ENCODE assay signal across 13 mouse cellular contexts in the genomic region with DNA sequence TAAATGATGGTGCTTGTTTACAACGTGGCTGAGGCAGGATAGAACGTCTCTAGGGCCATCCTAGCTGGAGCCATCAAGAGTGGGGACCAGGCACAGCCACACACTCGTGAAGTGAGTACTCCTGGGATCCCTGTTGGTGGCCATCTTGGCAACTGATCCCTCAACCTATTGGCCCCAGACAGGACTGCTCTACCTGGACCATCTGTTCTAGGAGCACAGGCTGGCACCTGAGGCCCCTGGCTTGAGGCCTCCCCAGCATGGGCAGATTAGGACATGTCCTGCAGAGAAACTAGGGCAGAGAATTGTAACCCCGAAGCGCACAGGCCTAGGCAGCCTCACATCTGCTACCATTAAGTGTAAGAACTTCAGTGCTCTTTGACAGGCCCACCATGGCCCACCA. TPM values are rescaled to one million over a fixed set of nuclear protein-coding genes. Genes with fewer than 3 reads are reported as not detected.
A peak's percentile ranks its signal among the peaks of the same experiment; 100 is the strongest.
DNase-seq lines count a peak whose midpoint lies in the region; ATAC-seq and TF ChIP-seq lines count a peak whose summit lies in the region.
"Had no signal": no experiment of that assay in that cellular context is flagged by ENCODE, and none has a peak within 500 bp of the region (broad histone marks: within the 10 kb centered on the region; RNA-seq: fewer than 3 reads in every experiment).

No protein-coding gene starts in this region.

- no peaks in the 10 kb centered on the region for H3K27me3 ChIP-seq in heart, adult 2 months (ENCODE audit: control insufficient read depth, insufficient read depth, low read length)
- H3K27me3 ChIP-seq in midbrain, embryonic 15.5 days (replicated peaks): no peaks in the 10 kb centered on the region
- H3K27me3 ChIP-seq in midbrain, embryonic 13.5 days: peaks cover 8% of the 10 kb centered on the region; the same call in 1 of the 2 replicates
- H3K27me3 ChIP-seq in neural tube, embryonic 14.5 days (ENCODE audit: control insufficient read depth, insufficient read depth, low read length): no peaks in the 10 kb centered on the region

- H3K4me2 ChIP-seq in midbrain, embryonic 15.5 days: no peak overlapping the region
- H3K4me2 ChIP-seq in midbrain, embryonic 13.5 days (replicated peaks): no peak overlapping the region
- no peak overlapping the region for H3K4me2 ChIP-seq in neural tube, embryonic 14.5 days (ENCODE audit: low read depth, low read length)
- H3K4me2 ChIP-seq: neural tube, embryonic 12.5 days had no signal

- no peak for TF ChIP-seq EP300 in heart, adult 2 months (IDR thresholded peaks at IDR 0.05; ENCODE audit: insufficient read depth, low read depth, low read length)

- peaks cover 2% of the 10 kb centered on the region; the same call in 1 of the 2 replicates for H3K79me2 ChIP-seq in heart, adult 2 months (replicated peaks; ENCODE audit: control insufficient read depth, insufficient read depth, low read length)

- no peaks in the 10 kb centered on the region for H3K9me3 ChIP-seq in midbrain, embryonic 15.5 days
- H3K9me3 ChIP-seq in midbrain, embryonic 13.5 days: no peaks in the 10 kb centered on the region
- H3K9me3 ChIP-seq in neural tube, embryonic 14.5 days (ENCODE audit: control insufficient read depth, low read length): no peaks in the 10 kb centered on the region
- H3K9me3 ChIP-seq: megakaryocyte, embryonic 14.5 days; neural tube, embryonic 12.5 days had no signal

- peaks cover 51% of the 10 kb centered on the region for H3K36me3 ChIP-seq in heart, adult 2 months (ENCODE audit: control insufficient read depth, insufficient read depth, low read length)
- H3K36me3 ChIP-seq in midbrain, embryonic 15.5 days (replicated peaks): peaks cover 45% of the 10 kb centered on the region
- peaks cover 91% of the 10 kb centered on the region for H3K36me3 ChIP-seq in midbrain, embryonic 13.5 days
- H3K36me3 ChIP-seq in neural tube, embryonic 14.5 days (ENCODE audit: control insufficient read depth, insufficient read depth, low read length): peaks cover 75% of the 10 kb centered on the region

- intact Hi-C loops in heart, adult 2 months (cut with DNase I): no loop called here
- intact Hi-C loops in heart, postnatal 10 days (cut with DNase I): no loop called here

- H3K4me3 ChIP-seq in heart, adult 2 months: no peak overlapping the region
- H3K4me3 ChIP-seq in midbrain, embryonic 15.5 days: no peak overlapping the region
- H3K4me3 ChIP-seq in midbrain, embryonic 13.5 days (replicated peaks): no peak overlapping the region
- H3K4me3 ChIP-seq in neural tube, embryonic 14.5 days (ENCODE audit: low read depth, low read length): no peak overlapping the region
- H3K4me3 ChIP-seq: megakaryocyte, embryonic 14.5 days; neural tube, embryonic 12.5 days had no signal

- TF ChIP-seq CTCF in heart, adult 2 months (IDR thresholded peaks at IDR 0.05): no peak

- no peak for ATAC-seq in midbrain, embryonic 15.5 days (replicated peaks)
- no peak for ATAC-seq in midbrain, embryonic 13.5 days
- no peak for ATAC-seq in neural tube, embryonic 14.5 days (ENCODE audit: low read depth)
- ATAC-seq in activated CD4-positive, CD25-positive, alpha-beta regulatory T cell, adult 4 months: no peak
- ATAC-seq: inflammation-experienced regulatory T-cells, adult 6 months had no signal

- no peak overlapping the region for H3K9ac ChIP-seq in heart, adult 2 months (ENCODE audit: low read depth, low read length)
- no peak overlapping the region for H3K9ac ChIP-seq in midbrain, embryonic 15.5 days
- H3K9ac ChIP-seq in midbrain, embryonic 13.5 days (replicated peaks): no peak overlapping the region
- 0 out of 2 replicates have a peak overlapping the region, but pooled peaks have one; percentile 7 for H3K9ac ChIP-seq in neural tube, embryonic 14.5 days (replicated peaks; ENCODE audit: low read depth, low read length)
- H3K9ac ChIP-seq: neural tube, embryonic 12.5 days had no signal

- peak overlapping the region; percentile 62 for H3K27ac ChIP-seq in heart, adult 2 months
- H3K27ac ChIP-seq in midbrain, embryonic 15.5 days: peak overlapping the region; percentile 55; the same call in 1 of the 2 replicates
- no peak overlapping the region; the same call in 1 of the 2 replicates for H3K27ac ChIP-seq in midbrain, embryonic 13.5 days
- H3K27ac ChIP-seq in neural tube, embryonic 14.5 days (ENCODE audit: low read depth, low read length): peak overlapping the region; percentile 64
- H3K27ac ChIP-seq: neural tube, embryonic 12.5 days had no signal

- H3K4me1 ChIP-seq in heart, adult 2 months (ENCODE audit: control insufficient read depth, insufficient read depth, low read length): peaks cover 49% of the 10 kb centered on the region
- H3K4me1 ChIP-seq in midbrain, embryonic 15.5 days: peaks cover 9% of the 10 kb centered on the region; the same call in 1 of the 2 replicates
- H3K4me1 ChIP-seq in midbrain, embryonic 13.5 days (replicated peaks): peaks cover 15% of the 10 kb centered on the region
- peaks cover 10% of the 10 kb centered on the region; the same call in 1 of the 2 replicates for H3K4me1 ChIP-seq in neural tube, embryonic 14.5 days (ENCODE audit: control insufficient read depth, insufficient read depth, low read length)

- 78% methylated on average over 5 of the region's 5 CpGs for WGBS in heart, adult 2 months
- WGBS in midbrain, embryonic 15.5 days: 83% methylated on average over 5 of the region's 5 CpGs
- 90% methylated on average over 5 of the region's 5 CpGs for WGBS in midbrain, embryonic 13.5 days
- 59% methylated on average over 5 of the region's 5 CpGs for WGBS in neural tube, embryonic 14.5 days

- TF ChIP-seq POLR2A in heart, adult 2 months (IDR thresholded peaks at IDR 0.05; ENCODE audit: insufficient read depth, low read depth, low read length): 0 out of 2 replicates have a peak, but pooled peaks have one; percentile 11

- no peak for DNase-seq in heart, adult 2 months
- no peak for DNase-seq in heart, postnatal 10 days
- peak; percentile 96 for DNase-seq in cerebellum, adult 9-10 months
- DNase-seq in thymus, postnatal 25 days: no peak
- DNase-seq: kidney, postnatal 4 days; right cerebral cortex, postnatal 25 days had no signal

RNA-seq across cellular contexts. Expression of gene Ppara, which starts 35.3 kb away (rescaled TPM):
- total RNA-seq in heart, adult 2 months (2021): 10 to 100 TPM; 53.1 to 60.7 TPM
- 12.9 and 25.4 TPM in 2 replicates for polyA plus RNA-seq in heart, adult 2 months (2012; rRNA removed)
- 10 to 100 TPM; 39.2 to 52.4 TPM for total RNA-seq in heart, postnatal 10 days (2021)
- 1.3 and 2.2 TPM in 2 replicates for polyA plus RNA-seq in midbrain, embryonic 15.5 days (2015; fragmentation: Nextera tagmentation; extraction: Ambion mirVana)
- polyA plus RNA-seq in midbrain, embryonic 13.5 days (2015; fragmentation: Nextera tagmentation; extraction: Ambion mirVana): 0.54 and 0.96 TPM in 2 replicates
- polyA plus RNA-seq in neural tube, embryonic 14.5 days (2014; fragmentation: Nextera tagmentation; extraction: Ambion mirVana): 0.75 and 1.3 TPM in 2 replicates
- polyA plus RNA-seq in activated CD4-positive, CD25-positive, alpha-beta regulatory T cell, adult 4 months (2017; shearing (Covaris generic)): under 1 TPM in 1 of 2 experiments, not detected in 1; 0.09 TPM
- polyA plus RNA-seq: inflammation-experienced regulatory T-cells, adult 6 months had no signal
